In the genomic region with DNA sequence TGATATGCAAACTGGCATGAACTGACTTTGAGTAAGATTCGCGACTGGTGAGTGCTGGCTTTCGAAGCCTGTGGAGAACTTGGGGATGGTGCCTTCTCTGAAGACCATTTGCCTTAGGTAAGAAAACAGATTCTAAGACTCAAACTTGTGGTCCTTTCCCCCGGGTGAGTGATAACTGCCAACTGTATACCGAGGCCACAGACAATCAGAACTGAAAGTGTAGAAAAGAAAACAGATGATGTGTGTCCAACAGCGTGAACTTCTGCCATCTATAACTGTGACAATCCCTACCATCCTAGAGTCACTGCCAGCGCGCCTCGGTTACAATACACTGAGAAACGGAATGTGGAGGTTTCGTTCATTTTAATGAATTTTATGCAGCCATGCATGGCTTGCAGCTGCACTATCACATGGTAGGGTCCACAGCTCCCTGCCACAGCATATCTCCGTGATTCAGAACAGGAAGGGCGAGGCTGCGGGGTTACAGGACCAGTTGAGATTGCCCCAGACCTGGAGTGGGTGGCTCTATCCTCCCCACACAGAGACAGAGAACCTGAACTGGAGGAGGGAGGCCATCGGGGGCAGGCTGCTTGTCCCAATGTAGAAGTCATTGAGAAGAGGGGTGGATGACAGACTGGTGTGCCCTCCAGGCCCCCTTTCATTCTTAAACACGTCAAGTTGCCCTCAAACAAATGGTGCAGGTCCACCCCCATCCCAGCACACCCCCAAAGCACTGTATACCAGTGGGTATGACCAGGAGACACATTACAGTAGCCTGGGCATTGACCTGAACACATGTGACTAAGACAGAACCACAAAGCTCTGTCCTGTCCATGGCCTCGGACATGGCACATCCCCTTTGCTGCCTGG, we compare ENCODE assay signal across 8 mouse cellular contexts. TPM values are rescaled to one million over a fixed set of nuclear protein-coding genes. Genes with fewer than 3 reads are reported as not detected.
DNase-seq lines count a peak whose midpoint lies in the region; ATAC-seq and TF ChIP-seq lines count a peak whose summit lies in the region.

No protein-coding gene starts in this region.

- TF ChIP-seq CTCF in layer of hippocampus, adult 2 months (conservative IDR thresholded peaks at IDR 0.05) = no peak

- peak overlapping the region; percentile 97; the same call in 1 of the 2 replicates for H3K27ac ChIP-seq in layer of hippocampus, adult 2 months
- H3K27ac ChIP-seq in embryonic facial prominence, embryonic 10.5 days (replicated peaks) = peak overlapping the region; percentile 86; the same call in 1 of the 2 replicates
- no peak overlapping the region for H3K27ac ChIP-seq in intestine, embryonic 15.5 days
- no peak overlapping the region for H3K27ac ChIP-seq in midbrain, embryonic 12.5 days (replicated peaks)

- H3K9me3 ChIP-seq in embryonic facial prominence, embryonic 10.5 days = no peaks in the 10 kb centered on the region
- no peaks in the 10 kb centered on the region for H3K9me3 ChIP-seq in intestine, embryonic 15.5 days
- no peaks in the 10 kb centered on the region for H3K9me3 ChIP-seq in midbrain, embryonic 12.5 days

- DNase-seq in layer of hippocampus, adult 2 months (ENCODE audit: low spot score in 2 of 2) = peak in 1 of 2 experiments; percentile 8
- no peak for DNase-seq in layer of hippocampus, postnatal 10 days (ENCODE audit: low spot score in 2 of 2)
- DNase-seq in embryonic facial prominence, embryonic 10.5 days (ENCODE audit: low spot score) = no peak
- no peak for DNase-seq in frontal cortex, postnatal 36 days (ENCODE audit: low spot score in 2 of 2)
- no peak for DNase-seq in ovary, postnatal 36 days (ENCODE audit: low spot score)
- DNase-seq in adrenal gland, adult 2 months = no peak

- H3K4me3 ChIP-seq in layer of hippocampus, adult 2 months = no peak overlapping the region; the same call in 1 of the 2 replicates
- peak overlapping the region; percentile 93 for H3K4me3 ChIP-seq in embryonic facial prominence, embryonic 10.5 days
- H3K4me3 ChIP-seq in intestine, embryonic 15.5 days (replicated peaks) = no peak overlapping the region
- H3K4me3 ChIP-seq in midbrain, embryonic 12.5 days = 0 out of 2 replicates have a peak overlapping the region, but pooled peaks have one; percentile 73

- H3K36me3 ChIP-seq in embryonic facial prominence, embryonic 10.5 days (replicated peaks) = peaks cover 18% of the 10 kb centered on the region
- peaks cover 5% of the 10 kb centered on the region for H3K36me3 ChIP-seq in intestine, embryonic 15.5 days
- peaks cover 8% of the 10 kb centered on the region for H3K36me3 ChIP-seq in midbrain, embryonic 12.5 days

- H3K27me3 ChIP-seq in embryonic facial prominence, embryonic 10.5 days (replicated peaks; ENCODE audit: low read depth, poor library complexity, severe bottlenecking) = no peaks in the 10 kb centered on the region
- H3K27me3 ChIP-seq in intestine, embryonic 15.5 days (replicated peaks) = no peaks in the 10 kb centered on the region
- no peaks in the 10 kb centered on the region; the same call in none of the 2 replicates for H3K27me3 ChIP-seq in midbrain, embryonic 12.5 days

- peaks cover 42% of the 10 kb centered on the region for H3K4me1 ChIP-seq in embryonic facial prominence, embryonic 10.5 days
- peaks cover 23% of the 10 kb centered on the region for H3K4me1 ChIP-seq in intestine, embryonic 15.5 days (replicated peaks)
- peaks cover 20% of the 10 kb centered on the region for H3K4me1 ChIP-seq in midbrain, embryonic 12.5 days

- no peak for ATAC-seq in intestine, embryonic 15.5 days
- no peak for ATAC-seq in midbrain, embryonic 12.5 days (ENCODE audit: low FRiP score, low read depth)

- H3K9ac ChIP-seq in intestine, embryonic 15.5 days = no peak overlapping the region
- H3K9ac ChIP-seq in midbrain, embryonic 12.5 days (replicated peaks) = no peak overlapping the region

- peak overlapping the region; percentile 52 for H3K4me2 ChIP-seq in intestine, embryonic 15.5 days (replicated peaks)
- peak overlapping the region; percentile 51 for H3K4me2 ChIP-seq in midbrain, embryonic 12.5 days (replicated peaks)

- 88% methylated on average over 17 of the region's 17 CpGs for WGBS in embryonic facial prominence, embryonic 10.5 days
- 81% methylated on average over 17 of the region's 17 CpGs for WGBS in intestine, embryonic 15.5 days
- WGBS in midbrain, embryonic 12.5 days = 83% methylated on average over 17 of the region's 17 CpGs

RNA-seq across cellular contexts. Expression of gene Ncln, which starts 1.4 kb away (rescaled TPM):
- total RNA-seq in layer of hippocampus, adult 2 months (2021) = 10 to 100 TPM; 83.1 to 93.5 TPM
- total RNA-seq in layer of hippocampus, postnatal 10 days (2021) = 100 to 1,000 TPM in 1 of 2 experiments, 10 to 100 TPM in 1; 89.3 to 116 TPM
- 85.2 and 94.3 TPM in 2 replicates for polyA plus RNA-seq in embryonic facial prominence, embryonic 10.5 days (2016; fragmentation: Nextera tagmentation; extraction: Ambion mirVana)
- 98.5 and 118 TPM in 2 replicates for polyA plus RNA-seq in intestine, embryonic 15.5 days (2015; fragmentation: Nextera tagmentation; extraction: Ambion mirVana)
- polyA plus RNA-seq in midbrain, embryonic 12.5 days (2016; fragmentation: Nextera tagmentation; extraction: Ambion mirVana) = 66.9 and 68.3 TPM in 2 replicates
- 100 to 1,000 TPM; 111 to 123 TPM for total RNA-seq in adrenal gland, adult 2 months (2021)
- polyA plus RNA-seq in adrenal gland, adult 2 months (2012; rRNA removed) = 562 and 856 TPM in 2 replicates

RNA-seq across cellular contexts. Expression of gene S1pr4, which starts 2.3 kb away (rescaled TPM):
- under 1 TPM; 0.39 to 0.95 TPM for total RNA-seq in layer of hippocampus, adult 2 months (2021)
- under 1 TPM in 1 of 2 experiments, not detected in 1; 0.30 TPM for total RNA-seq in layer of hippocampus, postnatal 10 days (2021)
- 0.28 and 0.51 TPM in 2 replicates for polyA plus RNA-seq in embryonic facial prominence, embryonic 10.5 days (2016; fragmentation: Nextera tagmentation; extraction: Ambion mirVana)
- polyA plus RNA-seq in intestine, embryonic 15.5 days (2015; fragmentation: Nextera tagmentation; extraction: Ambion mirVana) = 1.0 and 1.1 TPM in 2 replicates
- 0.41 and 0.77 TPM in 2 replicates for polyA plus RNA-seq in midbrain, embryonic 12.5 days (2016; fragmentation: Nextera tagmentation; extraction: Ambion mirVana)
- 1 to 10 TPM in 1 of 2 experiments, under 1 TPM in 1; 0.98 to 1.6 TPM for total RNA-seq in adrenal gland, adult 2 months (2021)
- 3.5 and 3.6 TPM in 2 replicates for polyA plus RNA-seq in adrenal gland, adult 2 months (2012; rRNA removed)

RNA-seq across cellular contexts. Expression of gene Celf5, which starts 15.1 kb away (rescaled TPM):
- total RNA-seq in layer of hippocampus, adult 2 months (2021) = 100 to 1,000 TPM; 286 to 287 TPM
- 100 to 1,000 TPM; 259 to 261 TPM for total RNA-seq in layer of hippocampus, postnatal 10 days (2021)
- 1.2 and 2.3 TPM in 2 replicates for polyA plus RNA-seq in embryonic facial prominence, embryonic 10.5 days (2016; fragmentation: Nextera tagmentation; extraction: Ambion mirVana)
- 1.7 TPM in 2 replicates for polyA plus RNA-seq in intestine, embryonic 15.5 days (2015; fragmentation: Nextera tagmentation; extraction: Ambion mirVana)
- polyA plus RNA-seq in midbrain, embryonic 12.5 days (2016; fragmentation: Nextera tagmentation; extraction: Ambion mirVana) = 37.1 and 44.4 TPM in 2 replicates
- under 1 TPM; 0.55 to 0.78 TPM for total RNA-seq in adrenal gland, adult 2 months (2021)
- 1.4 and 2.2 TPM in 2 replicates for polyA plus RNA-seq in adrenal gland, adult 2 months (2012; rRNA removed)

RNA-seq across cellular contexts. Expression of gene Gna15, which starts 26.4 kb away (rescaled TPM):
- total RNA-seq in layer of hippocampus, adult 2 months (2021) = 1 to 10 TPM; 1.9 to 2.5 TPM
- 1 to 10 TPM; 1.9 to 3.2 TPM for total RNA-seq in layer of hippocampus, postnatal 10 days (2021)
- 1.2 and 1.3 TPM in 2 replicates for polyA plus RNA-seq in embryonic facial prominence, embryonic 10.5 days (2016; fragmentation: Nextera tagmentation; extraction: Ambion mirVana)
- polyA plus RNA-seq in intestine, embryonic 15.5 days (2015; fragmentation: Nextera tagmentation; extraction: Ambion mirVana) = 0.92 and 0.97 TPM in 2 replicates
- polyA plus RNA-seq in midbrain, embryonic 12.5 days (2016; fragmentation: Nextera tagmentation; extraction: Ambion mirVana) = 0.58 and 1.0 TPM in 2 replicates
- total RNA-seq in adrenal gland, adult 2 months (2021) = 1 to 10 TPM; 1.1 to 2.2 TPM
- polyA plus RNA-seq in adrenal gland, adult 2 months (2012; rRNA removed) = 1.4 and 1.9 TPM in 2 replicates

RNA-seq across cellular contexts. Expression of gene Nfic, which starts 42.2 kb away (rescaled TPM):
- 10 to 100 TPM; 60.0 to 60.1 TPM for total RNA-seq in layer of hippocampus, adult 2 months (2021)
- total RNA-seq in layer of hippocampus, postnatal 10 days (2021) = 10 to 100 TPM; 51.2 to 55.8 TPM
- polyA plus RNA-seq in embryonic facial prominence, embryonic 10.5 days (2016; fragmentation: Nextera tagmentation; extraction: Ambion mirVana) = 12.5 and 20.2 TPM in 2 replicates
- polyA plus RNA-seq in intestine, embryonic 15.5 days (2015; fragmentation: Nextera tagmentation; extraction: Ambion mirVana) = 52.8 and 56.0 TPM in 2 replicates
- polyA plus RNA-seq in midbrain, embryonic 12.5 days (2016; fragmentation: Nextera tagmentation; extraction: Ambion mirVana) = 14.7 and 19.7 TPM in 2 replicates
- 100 to 1,000 TPM in 1 of 2 experiments, 10 to 100 TPM in 1; 80.8 to 126 TPM for total RNA-seq in adrenal gland, adult 2 months (2021)
- 142 and 171 TPM in 2 replicates for polyA plus RNA-seq in adrenal gland, adult 2 months (2012; rRNA removed)

Comparison
In these comparisons a context has a peak if more than half of its experiments do, and no peak if none do; other contexts are left out.
1. H3K27ac ChIP-seq: peak in layer of hippocampus, adult 2 months (single experiment) and embryonic facial prominence, embryonic 10.5 days (single experiment); none in intestine, embryonic 15.5 days (single experiment) and midbrain, embryonic 12.5 days (single experiment).
2. H3K4me3 ChIP-seq: peak in embryonic facial prominence, embryonic 10.5 days (single experiment) and midbrain, embryonic 12.5 days (single experiment); none in layer of hippocampus, adult 2 months (single experiment) and intestine, embryonic 15.5 days (single experiment).
3. RNA of gene Celf5, which starts 15.1 kb away (polyA plus RNA-seq): 37.1 to 44.4 TPM in midbrain, embryonic 12.5 days; 1.2 to 2.3 TPM in embryonic facial prominence, embryonic 10.5 days, 1.7 TPM in intestine, embryonic 15.5 days and 1.4 to 2.2 TPM in adrenal gland, adult 2 months; every median in the first group is over 10 times any median in the second.